Mouse (Mus musculus) neutrophil, adult 5-6 weeks (primary cell): ENCODE results near the gene Gm1113. TPM values are rescaled to one million over a fixed set of nuclear protein-coding genes. Genes with fewer than 3 reads are reported as not detected.

Source experiments
- ATAC-seq: fragments of 151-379, 151-347 bp; 2 replicates; pipeline ENCODE4 v1.8.0; 2017; ENCODE audit warnings: mild to moderate bottlenecking, moderate TSS enrichment; ENCODE audit not compliant: insufficient number of reproducible peaks, poor library complexity, low FRiP score, severe bottlenecking; ENCODE audit errors: extremely low read depth
- total RNA-seq: library from RNA; stranded (forward); fragments of 200-1000 nt; gene quantifications from 2 replicates; pipeline ENCODE4 v1.2.3, GENCODE M21; 2017

The Gm1113 gene
- total RNA-seq, 1 experiment from 2014 or later = not detected

DNA sequence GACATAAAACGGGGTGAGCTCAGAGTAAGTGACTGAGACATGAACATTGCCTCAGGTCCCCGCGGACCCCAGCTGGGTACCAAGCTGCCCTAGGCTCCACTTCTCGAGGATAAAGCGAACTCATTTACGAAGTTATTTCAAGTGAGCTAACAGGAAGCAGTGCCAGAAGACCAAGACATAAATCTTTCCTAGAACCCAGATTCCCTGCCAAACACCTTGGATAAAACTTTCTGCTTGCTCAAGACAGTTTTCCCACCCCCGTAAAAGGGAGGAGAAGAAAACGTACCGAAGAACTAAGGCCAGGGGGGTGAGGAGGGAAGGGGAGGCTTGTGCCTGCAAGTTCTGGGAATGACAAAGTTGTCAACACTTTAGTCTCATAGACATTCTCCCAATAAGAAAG, 15.2 kb upstream of the Gm1113 start:
- no peak for ATAC-seq

DNA sequence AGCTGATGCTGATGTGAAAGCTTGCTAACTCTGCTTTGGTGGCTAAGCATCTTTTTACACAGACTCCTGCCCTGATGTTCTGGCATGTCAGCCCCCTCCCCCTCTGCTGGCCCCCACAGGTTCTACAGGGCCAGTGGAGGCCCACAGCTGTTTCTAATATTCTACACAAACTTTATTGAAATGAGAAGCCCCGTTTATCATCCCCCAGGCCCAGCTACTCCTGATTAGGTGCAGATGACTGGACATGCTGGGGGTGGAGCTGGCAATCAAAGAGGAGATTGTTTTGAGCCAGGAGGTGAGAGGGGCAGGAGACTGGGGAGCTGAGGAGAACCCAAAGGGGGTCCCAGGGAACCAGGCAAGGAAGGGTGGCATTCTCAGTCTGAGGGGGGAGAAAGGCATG, 11.7 kb upstream of the Gm1113 start:
- no peak for ATAC-seq

DNA sequence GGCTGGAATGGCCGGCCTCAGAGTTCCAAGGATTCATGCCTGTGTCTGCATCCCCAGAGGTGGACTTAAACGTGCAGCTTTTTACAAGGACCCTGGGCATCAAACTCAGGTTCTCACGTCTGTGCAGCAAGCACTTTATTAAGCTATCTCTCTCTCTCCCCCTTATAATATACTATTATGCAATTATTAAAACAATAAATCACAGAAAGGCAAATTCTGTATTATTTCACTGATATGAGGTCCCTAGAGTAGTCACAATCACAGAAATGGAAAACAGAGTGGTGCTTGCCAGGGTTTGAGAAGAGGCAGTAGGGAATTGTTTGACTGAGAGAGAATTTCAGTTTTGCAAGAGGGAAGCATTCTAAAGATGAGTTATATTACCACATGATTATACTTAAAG, 11.1 kb upstream of the Gm1113 start:
- no peak for ATAC-seq

DNA sequence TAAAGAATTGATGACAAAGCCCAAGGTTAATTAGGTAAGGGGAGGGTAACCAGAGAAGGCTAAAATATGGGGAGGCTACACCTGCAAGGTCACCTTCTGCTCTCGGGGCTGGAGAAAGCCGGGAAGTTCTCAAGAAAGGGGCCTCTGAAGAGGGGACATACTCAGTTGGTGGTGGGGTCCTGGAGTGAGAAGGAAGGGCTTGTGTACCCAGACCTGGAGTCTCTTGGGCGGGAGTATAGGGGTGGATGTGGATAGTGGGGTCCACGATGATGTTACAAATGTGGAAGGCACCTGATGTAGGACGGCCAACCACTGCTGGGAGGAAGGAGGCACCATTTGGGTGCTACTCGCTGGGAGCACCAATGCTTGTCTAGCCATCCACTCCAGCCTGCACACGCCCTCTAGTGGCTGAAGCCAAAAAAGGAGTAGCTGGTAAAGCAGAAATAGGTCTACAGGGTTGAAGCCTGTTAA, 5.9 kb upstream of the Gm1113 start:
- ATAC-seq = peak; percentile 70; the same call in 1 of the 2 replicates

DNA sequence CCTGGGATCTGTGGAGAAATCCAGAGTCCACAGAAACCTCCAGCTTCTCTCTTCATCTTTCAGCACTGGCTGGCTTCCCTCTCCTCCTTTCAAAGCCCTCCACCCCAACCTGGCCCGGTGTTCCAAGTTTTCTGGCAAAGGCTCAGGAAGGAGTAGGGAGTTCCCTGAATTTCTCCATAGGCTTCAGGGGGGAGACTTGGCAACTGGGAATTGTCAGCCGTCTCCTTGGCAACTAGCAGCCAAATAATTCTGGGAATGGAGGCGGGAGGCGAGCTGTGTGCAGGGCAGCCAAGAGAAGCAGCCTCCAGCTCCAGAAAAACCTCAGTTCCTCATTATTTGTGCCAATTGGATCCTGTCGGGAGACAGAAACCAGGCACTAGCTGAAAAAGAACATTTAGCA, 5.5 kb upstream of the Gm1113 start:
- no peak for ATAC-seq

DNA sequence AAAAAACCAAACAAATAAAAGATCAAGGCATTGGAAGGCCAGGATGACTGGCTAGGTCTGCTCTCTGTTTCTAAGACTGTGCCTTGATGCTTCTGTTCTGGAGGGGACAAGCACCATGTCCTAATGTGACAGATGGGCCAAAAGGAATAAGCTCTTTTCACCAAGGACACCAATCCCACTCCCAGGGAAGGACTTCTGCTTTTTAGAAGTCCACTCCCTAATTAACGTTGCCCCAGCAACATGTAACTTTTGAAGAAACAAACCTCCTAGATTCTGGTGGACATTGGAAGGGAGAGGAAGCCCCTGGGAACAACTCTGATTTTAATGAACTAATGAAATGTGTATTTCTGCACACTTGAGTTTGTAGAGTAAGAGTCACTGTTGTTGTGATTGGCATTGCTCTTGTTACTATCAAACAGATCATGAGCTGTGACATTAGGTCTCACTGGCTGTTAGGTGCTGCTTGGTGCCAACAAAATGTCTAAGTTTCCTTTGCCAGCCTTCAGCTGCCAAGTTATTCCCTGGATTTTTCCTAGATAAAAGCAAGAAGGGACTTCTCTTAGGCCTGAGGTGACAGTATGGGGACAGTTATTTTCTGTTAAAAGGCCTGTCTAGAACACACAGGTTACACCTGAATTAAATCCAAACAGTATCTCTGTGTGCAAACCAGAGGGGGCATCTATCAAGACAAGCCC, 4.9 kb upstream of the Gm1113 start:
- no peak for ATAC-seq

DNA sequence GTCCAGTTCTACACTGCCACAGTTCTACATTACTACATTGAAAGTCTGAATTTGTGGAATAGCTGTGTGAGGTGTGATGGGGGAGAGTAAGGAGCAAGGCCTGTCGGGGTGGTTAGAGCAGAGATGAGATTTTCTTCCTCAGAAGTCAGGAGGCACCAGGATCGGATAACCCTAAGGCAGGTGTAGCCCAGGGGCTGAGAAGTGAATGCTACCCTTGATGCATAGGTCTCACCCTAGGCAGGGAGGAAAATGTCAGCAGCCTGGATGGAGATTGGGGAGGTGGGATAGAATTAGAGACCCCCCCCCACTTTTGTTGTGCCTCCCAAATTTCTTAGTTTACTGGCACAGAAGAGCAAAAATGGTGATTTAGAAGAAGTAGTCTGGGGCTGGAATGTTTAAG, 4.2 kb upstream of the Gm1113 start:
- no peak for ATAC-seq

DNA sequence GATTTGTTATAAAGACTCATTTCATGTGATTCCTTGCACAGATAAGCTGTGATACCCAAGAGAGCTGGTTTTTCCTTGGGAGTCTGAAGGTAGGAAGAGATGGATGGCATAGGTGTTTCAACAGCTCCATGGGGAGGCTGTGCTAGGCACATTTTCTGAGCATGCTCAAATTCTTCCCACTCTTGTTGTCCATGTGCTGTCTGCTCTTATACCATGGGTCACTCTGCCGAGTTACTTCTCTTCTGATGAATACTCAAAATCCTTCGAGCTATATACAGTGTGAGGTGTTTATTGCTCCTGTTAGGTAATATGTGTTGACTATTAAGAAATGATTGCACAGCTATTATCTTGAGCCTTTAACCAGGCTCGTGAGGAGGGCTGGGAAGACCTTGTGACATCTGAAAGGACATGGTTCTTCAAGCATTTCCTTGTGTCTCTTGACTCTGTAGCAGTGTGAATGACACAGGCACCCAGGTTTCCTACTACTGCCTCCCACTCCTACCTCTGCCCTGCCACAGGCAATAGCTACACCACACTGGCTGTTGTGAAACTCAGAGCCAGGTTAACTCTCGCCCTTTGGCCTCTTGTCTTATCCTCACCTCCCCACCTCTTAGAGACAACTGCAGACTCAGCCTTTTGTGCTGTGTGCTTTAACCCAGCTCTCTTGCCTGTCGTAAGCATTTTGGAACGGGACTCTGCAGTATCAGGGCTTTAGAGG, 2.7 kb upstream of the Gm1113 start:
- no peak for ATAC-seq

DNA sequence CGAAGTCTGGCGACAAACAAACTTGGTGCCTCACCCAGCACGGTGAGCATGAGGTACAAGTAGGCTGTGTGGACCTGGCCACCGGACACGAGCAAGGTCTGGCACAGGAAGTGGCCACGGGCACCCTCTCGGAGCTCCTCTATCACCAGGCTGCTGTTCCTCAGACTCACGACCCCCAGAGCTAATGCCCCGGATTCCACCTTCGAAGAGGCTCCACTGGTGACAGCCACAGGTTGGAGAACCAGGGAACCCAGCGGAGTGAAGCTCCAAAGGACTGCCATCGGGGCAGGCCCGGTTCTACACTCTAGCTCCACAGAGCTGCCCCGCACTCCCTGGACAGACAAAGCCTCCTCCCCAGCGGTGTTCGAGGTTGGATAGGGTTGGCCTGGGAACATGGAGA, 1.4 kb downstream of the Gm1113 start:
- ATAC-seq = no peak

DNA sequence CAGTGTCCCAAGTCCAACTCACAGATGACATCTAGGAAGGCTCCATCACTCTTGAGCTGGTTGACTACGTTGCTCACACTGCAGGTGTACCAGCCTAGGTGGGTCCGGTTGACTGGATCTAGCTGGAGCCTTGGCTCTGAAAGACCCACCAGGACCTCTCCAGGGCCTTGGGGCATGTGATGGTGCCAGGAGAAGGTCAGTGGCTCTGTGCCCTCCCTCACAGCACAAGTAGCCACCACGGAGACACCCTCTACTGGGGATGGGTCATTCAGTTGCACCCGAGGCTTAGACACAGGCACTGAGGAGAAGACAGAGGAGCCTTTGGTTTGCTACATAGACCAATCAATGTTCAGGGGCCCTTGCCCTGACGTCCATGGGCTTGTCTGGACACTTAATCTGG, 1.9 kb downstream of the Gm1113 start:
- no peak for ATAC-seq

DNA sequence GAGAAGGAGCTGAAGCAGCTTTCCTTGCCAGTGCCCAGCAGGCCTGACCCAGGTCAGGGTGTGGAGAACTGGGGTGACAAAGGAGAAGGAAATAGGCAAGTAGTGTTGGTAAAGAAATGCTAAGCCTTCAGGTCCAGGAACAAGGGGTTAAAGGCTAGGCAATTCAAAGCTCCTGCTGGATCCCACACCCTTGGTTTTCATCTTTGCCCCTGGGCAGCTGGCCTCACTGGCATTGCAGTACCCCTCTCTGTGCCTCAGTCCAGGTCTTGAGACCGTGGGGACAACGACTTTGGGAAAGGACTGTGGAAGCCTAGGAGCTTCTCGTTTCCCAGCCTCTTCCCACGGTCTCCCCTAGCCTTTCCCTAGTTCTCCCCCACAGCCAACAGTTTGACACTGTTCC, 4.2 kb downstream of the Gm1113 start:
- ATAC-seq = no peak

DNA sequence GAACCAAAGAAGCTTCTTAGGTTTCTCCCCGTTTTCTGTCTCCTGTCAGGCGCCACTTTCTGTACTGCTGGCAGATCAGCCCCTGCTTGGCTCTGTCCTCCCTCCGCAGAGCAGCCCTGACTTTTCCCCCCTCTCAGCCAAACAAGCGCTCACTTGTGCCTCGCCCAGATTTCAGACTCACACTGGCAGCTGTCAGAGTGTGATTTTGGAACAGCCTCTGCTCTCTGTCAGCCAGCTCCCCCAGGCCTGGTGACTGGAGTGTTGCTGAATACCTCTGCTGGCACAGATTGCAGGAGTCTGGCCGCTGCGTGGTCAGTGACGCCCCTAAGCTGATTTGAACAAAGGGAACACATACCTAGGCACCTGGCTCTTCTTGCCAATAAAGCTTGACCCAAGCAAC, 9.8 kb downstream of the Gm1113 start:
- no peak for ATAC-seq

DNA sequence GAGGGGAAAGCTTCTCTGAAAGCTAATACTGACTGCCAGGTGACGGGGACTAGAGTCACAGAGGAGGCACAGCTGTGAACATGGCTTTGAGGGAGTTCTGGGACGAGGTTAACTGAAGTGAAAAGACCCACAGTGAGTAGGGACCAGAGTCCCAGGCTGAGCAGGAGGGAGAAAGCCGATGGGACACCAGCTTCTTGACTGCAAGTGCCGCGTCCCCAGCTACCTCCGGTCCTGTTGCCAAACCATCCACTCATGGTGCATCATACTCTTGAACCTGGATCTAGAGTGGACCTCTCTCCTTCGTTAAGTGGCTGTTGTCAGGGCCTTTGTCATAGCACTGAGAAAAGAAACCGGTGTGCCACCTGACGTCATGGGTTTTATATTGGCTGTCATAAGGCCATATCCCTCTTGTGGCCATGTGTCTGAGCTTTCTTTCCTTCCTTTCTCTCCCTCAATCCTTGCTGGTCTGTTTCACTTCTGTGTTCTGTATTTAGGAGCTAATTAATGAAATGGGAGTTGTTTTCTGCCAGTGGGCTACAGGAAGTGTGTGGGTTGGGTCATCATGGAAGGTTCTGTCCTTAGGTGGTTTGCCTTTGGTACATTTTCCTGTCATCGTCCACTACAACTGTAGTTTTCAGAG, 15.6 kb downstream of the Gm1113 start:
- ATAC-seq = no peak

DNA sequence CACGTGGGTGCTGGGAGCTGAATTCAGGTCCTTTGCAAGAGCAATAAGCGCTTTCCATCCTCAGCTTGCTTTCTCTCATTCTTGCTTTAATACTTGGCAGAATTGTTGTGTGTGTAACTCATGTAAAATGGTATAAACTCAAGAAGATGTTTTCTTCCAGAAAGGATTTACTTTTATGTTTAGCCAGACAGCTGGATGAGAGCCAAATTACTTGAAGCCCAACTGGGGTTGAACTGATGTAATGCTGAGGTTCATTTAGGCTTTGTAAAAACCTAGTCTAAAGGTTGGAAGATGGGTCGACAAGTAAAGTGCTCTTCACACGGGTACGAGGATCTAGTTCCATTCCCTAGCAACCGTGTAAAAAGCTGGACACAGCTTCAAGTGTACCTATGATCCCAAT, 18.1 kb downstream of the Gm1113 start:
- ATAC-seq = no peak

DNA sequence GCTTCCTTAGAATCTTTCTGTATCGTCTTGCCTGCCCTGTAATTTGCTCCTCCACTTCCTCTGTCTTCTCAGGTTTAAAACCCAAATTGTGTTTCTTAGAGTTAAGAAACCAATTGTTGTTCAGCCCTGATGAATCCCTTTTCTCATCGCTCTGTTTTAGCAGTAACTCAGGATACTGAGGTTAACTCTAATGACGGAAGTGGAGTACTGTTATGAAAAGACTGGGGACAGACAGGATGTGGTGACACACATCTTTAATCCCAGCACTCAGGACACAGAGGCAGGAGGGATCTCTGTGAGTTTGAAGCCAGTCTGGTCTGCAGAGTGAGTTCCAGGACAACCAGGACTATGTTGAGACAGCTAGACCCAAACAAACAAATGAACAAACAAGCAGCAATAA, 22.6 kb downstream of the Gm1113 start:
- peak; percentile 56; the same call in 1 of the 2 replicates for ATAC-seq

DNA sequence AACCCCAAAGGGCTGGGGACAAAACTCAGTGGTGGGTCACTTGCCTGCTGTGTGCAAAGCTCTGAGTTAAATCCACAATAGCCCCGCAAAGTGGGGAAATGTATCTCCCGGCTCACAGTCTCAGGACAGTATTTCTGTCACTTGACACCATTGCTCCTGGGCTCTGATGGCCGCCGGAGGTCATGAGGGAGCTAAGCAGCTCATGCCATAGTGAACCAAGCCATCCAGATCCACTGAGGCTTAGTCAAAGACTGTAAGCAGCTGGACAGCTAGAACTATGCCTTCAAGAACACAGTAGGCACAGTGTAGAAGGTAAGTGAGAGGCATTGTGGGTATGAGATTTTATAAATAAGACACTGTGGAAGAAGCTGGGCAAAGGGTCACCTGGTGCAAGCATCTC, 23.1 kb downstream of the Gm1113 start:
- ATAC-seq = no peak

DNA sequence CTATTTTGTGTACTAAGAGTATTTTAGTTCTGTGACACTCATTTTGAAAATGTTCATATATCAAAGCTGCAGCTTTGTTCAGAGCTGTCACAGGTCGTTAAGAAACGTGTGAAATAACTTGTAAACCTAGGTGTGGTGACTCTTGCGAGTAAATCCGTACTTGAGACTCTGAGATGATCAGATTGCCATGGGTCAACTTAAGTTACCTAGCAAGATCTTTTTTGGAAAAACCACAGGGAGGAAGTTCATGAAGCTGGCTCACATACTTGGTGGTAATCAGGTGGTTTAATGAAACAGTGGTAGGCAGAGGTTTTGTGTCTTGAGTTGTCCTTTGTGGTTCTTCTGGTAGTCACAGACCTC, 24.4 kb downstream of the Gm1113 start:
- ATAC-seq = no peak

DNA sequence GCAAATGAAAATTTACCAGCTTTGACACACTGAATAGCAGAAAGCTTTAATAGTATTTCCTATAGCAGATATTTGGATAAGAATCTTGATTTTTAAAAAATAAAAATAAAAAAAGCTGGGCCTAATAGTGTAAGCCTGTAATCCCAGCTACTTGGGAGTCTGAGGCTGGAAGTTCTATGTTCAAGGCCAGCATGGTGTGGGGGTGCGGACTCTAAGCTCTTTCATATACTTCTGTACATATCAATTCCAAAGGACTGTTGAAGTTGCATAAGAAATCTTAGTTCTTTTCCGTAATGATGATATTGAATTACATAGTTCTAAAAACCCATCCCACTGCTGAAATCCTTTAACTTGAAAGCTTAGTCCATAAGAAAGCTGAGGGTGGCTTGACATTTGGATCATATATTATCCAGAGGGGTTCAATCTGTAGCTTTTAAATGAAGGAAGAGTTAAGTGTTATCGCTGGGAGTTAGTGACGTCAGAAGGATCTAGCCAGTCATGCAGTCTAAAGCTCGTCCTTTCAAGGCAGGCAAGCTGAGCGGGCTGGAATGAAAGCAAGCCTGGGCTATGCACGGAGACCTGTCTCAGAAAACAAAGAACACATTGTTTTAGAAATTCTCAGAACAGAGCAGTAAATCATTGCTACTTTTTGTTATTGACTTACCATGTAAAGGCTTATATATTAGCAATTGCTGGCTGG, 24.9 kb downstream of the Gm1113 start:
- no peak for ATAC-seq

DNA sequence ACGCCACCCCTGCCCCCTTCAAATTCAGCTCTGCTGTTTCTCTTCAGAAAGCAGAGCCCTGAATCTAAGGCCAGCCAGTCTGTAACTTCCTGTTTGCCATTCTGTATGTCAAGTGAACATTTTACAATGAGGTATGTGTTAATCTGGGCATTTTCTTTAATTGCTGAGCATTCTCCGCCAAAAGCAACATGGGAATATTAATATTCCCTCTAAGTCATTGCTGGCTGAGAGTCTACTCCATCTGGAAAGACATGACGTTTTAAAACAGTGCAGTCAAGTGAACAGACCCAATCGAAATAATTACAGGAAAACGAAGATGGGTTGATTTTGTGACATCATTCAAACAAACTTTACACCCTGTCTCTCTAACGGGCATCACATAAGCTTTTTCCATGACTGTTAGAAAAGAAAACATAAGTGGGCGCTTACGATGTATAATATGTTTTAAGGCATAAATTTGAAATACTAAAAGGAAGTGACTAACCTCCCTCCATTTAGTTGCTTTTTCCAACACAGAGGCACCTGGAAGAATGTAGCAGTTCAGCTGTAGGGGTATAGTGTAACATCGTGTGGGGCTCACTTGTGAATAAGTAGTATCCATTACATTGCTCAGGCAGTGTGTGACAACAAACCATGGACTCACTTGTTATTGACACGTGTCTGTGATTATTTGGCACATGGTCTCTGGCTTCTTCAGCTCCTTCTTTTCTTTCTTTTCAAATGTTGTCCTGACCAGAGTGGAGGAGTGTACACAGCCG, 26.8 kb downstream of the Gm1113 start:
- ATAC-seq = no peak
